Mouse (Mus musculus): Measurements from ENCODE around the gene G6pc.

- TF ChIP-seq CTCF (IDR thresholded peaks at IDR 0.05; ENCODE audit: low read depth) (peak; percentile 92), EP300 (IDR thresholded peaks at IDR 0.05; ENCODE audit: low read depth) (no peak)
Measured at GRCm38 (mm10) chr11:101395110-101395509, 27.7 kb downstream of the G6pc start.

All from liver, postnatal 0 days (tissue).